Mouse (Mus musculus) spleen, postnatal 10 days (tissue): ENCODE data around the gene Gpr12.
A peak's percentile ranks its signal among the peaks of the same experiment; 100 is the strongest.
"Not testable (repeated sequence)": the region's sequence is repeated elsewhere in the genome, so short reads cannot be mapped to it uniquely, and the experiment has no call there.

Experiments
- DNase-seq, 2 experiments: peaks; one replicate each; pipeline ENCODE4 v3.0.0; 2021 to 2022; ENCODE audit warnings: low spot score in 2 of 2

Gene Gpr12

DNA sequence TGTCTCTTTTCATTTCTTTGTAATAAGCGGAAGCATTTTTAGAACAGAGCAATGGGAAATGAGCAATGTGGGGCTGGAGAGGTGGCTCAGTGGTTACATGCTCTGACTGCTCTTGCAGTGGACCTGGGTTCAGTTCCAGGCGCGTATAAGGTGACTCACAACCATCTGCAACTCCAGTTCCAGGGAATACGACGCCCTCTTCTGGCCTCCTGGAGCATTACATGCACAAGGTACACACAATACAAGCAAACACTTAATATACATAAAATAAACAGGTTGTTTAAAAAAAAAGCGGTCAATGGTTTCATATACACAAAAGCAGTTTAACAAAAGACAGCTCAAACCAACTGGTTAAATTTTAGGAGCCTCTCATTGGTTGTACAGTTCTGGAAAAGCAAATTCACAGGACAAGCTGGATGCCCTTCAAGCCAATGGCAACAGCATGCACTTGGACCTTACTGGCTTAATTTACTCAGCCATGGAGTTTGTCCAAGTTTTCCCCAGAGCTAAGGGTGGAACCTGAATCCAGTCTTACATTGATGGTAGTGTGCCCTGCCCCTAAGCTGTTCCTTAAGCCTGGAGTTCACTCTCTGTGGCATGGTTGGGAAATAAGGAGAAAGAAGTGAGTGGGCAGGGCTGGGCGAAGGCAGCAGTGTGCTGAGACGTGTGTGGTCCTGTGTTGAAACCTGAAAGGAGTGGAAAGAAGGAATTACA, 1.5 kb upstream of the Gpr12 start:
- no peak for DNase-seq

- DNase-seq, result no peak
Measured at GRCm38 (mm10) chr5:146585307-146585651, 240 bp upstream of the Gpr12 start.

DNA sequence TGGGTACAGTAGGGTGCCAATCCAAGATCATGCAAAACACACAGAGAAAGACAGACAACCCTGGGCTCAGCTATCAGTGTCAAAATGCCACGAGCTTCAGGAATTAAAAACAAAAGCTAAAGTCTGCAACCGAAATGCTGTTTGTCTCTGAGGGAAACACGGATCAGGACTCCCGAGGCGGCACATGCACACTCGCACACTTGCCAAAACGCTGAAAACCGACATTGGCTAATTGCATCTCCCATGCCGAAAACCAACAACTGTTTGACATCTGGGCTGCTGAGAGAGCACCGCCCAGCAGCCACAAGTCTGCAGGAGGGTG, 922 bp downstream of the Gpr12 start:
- DNase-seq, result no peak

DNA sequence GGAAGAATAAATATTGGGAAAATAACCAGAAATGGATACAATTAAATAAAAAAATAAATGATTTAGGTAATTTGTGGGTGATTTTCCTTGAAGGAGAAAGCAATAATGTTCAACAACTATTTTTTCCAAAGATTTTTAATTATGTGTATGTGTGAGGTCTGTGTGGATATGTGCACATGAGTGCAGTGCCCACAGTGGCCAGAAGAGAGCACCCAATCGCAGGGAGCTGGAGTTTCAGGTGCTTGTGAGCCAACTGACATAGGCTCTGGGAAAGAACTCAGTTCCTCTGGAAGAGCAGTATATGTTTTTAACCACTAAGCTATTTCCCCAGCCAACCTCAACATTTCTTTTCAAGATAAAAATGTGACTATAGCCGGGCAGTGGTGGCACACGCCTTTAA, 8.4 kb downstream of the Gpr12 start:
- no peak for DNase-seq

- not testable (repeated sequence) for DNase-seq
Measured at GRCm38 (mm10) chr5:146572735-146573042, 12.3 kb downstream of the Gpr12 start.

GRCm38 (mm10) chr5:146571830-146572734, 13.0 kb downstream of the Gpr12 start:
- DNase-seq, result not testable (repeated sequence)

DNA sequence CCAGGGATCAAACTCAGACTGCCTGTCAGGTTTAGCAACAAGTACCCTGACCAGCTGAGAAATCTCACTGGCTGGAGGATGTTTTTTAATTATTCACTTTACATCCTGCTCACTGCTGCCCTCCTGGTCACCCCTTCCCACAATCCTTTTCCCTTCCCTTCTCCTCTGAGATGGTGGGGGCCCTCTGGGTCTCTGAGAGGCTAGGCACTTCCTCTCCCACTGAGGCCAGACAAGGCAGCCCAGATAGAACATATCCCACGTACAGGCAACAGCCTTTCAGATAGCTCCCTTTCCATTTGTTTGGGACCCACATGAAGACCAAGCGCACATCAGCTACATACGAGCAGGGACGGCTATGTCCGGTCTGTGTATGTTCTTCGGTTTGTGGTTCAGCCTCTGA, 14.9 kb downstream of the Gpr12 start:
- DNase-seq, result not testable (repeated sequence)

- DNase-seq, result peak in 1 of 2 experiments; percentile 53
Measured at GRCm38 (mm10) chr5:146567054-146567453, 18.0 kb downstream of the Gpr12 start.

- DNase-seq, result no peak
Measured at GRCm38 (mm10) chr5:146564259-146564658, 20.8 kb downstream of the Gpr12 start.

GRCm38 (mm10) chr5:146555836-146556235, 29.2 kb downstream of the Gpr12 start, which contains the start of gene Gm3415:
TSS of gene Gm3415 (plus strand) at chr5:146556136.
- DNase-seq, result not testable (repeated sequence)

GRCm38 (mm10) chr5:146537347-146537746, 47.7 kb downstream of the Gpr12 start, which contains the start of gene Gm3409:
TSS of gene Gm3409 (plus strand) at chr5:146537647.
- DNase-seq, result not testable (repeated sequence)
